Mouse (Mus musculus) B cell, adult 67 days (primary cell): ENCODE results near the gene Spata7. TPM values are rescaled to one million over a fixed set of nuclear protein-coding genes. Genes with fewer than 3 reads are reported as not detected.

Experiments
- total RNA-seq, 2 experiments: library from RNA; stranded (reverse); gene quantifications; 4 replicates each; pipeline ENCODE4 v1.2.4; 2023

Gene Spata7
- total RNA-seq, result 10 to 100 TPM; 10.9 to 11.8 TPM

DNA sequence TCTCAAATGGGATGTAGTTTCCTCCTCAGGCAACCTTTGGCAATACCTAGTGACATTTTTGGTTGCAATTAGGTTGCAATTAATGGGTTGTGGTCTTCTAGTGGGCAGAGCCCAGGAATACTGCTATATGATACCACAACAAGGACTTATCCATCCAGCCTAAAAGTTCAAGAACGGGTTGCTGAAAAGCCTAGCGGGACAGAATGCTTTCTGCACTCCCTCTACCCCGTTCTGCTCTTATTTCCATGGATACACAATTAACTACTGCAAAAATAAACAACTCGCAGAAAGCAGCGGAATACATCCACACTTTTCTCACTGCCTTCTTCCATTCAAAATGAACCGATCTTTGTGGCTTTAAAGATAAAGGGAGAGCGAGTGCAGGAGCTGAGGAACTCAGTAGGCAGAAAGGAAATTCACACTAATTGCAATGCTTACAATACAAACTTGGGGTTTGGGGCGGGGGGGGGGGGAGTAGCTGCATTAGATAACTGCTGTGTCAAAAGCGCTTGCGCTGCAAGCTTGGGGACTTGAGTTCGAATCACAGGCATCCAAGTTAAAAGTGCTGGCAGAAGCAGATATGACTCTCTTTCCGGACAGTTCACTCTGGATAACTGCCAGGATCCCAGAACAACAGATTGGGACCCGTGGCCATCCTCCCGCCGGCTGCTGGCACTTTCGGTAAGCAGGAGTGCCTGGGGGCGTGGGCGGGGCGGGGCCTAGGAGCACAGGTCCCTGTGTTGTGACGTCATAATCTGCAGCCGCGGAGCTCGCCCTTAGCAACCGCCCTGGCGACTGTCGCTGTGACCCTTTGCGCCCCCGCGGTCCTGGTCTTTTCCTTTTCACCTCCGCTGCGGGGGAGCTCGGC is at the start of gene Spata7:
Gene Spata7 (plus strand): TSS at position 766 of the 868 bp plus-strand sequence.

Other genes starting within 250 kb of the Spata7 start
- gene Kcnk10, start 49.8 kb upstream of the Spata7 start, total RNA-seq, result 1 to 10 TPM; 5.4 to 5.6 TPM
- gene Ptpn21, start 109.2 kb downstream of the Spata7 start, total RNA-seq, result 1 to 10 TPM; 4.4 to 6.9 TPM
- gene Zc3h14, start 118.8 kb downstream of the Spata7 start, total RNA-seq, result 100 to 1,000 TPM in 1 of 2 experiments, 10 to 100 TPM in 1; 100.0 to 104 TPM